Mouse (Mus musculus) heart, postnatal 14 days (tissue): ENCODE measurements around the gene Slc25a3. TPM values are rescaled to one million over a fixed set of nuclear protein-coding genes. Genes with fewer than 3 reads are reported as not detected.

Experiments used
- DNase-seq, 2 experiments: peaks; one replicate each; pipeline ENCODE4 v3.0.0; 2021 to 2022
- intact Hi-C: fragments of 180-260 bp; cut with DNase I; formaldehyde crosslinking; loops from one replicate; pipeline ENCODE4 v1.15.1; 2025
- total RNA-seq, 2 experiments: library from RNA; stranded (reverse); gene quantifications; 2 replicates each; pipeline ENCODE4 v1.2.3; 2021

The Slc25a3 gene
- total RNA-seq, 2 experiments from 2014 or later: 2,379 to 2,461 TPM

GRCm38 (mm10) chr10:91102799-91103590 lies 20.9 kb downstream of the Slc25a3 start:
- no peak for DNase-seq

GRCm38 (mm10) chr10:91101936-91102335 lies 21.9 kb downstream of the Slc25a3 start:
- intact Hi-C loops: no loop called here
- no peak for DNase-seq

More at GRCm38 (mm10) chr10:91102799-91103590, 20.9 kb downstream of the Slc25a3 start:
- intact Hi-C loops: no loop called here

- intact Hi-C loops: no loop called here
Measured at GRCm38 (mm10) chr10:91100101-91100500, 23.8 kb downstream of the Slc25a3 start.

GRCm38 (mm10) chr10:91098056-91098455 lies 25.8 kb downstream of the Slc25a3 start:
- DNase-seq: no peak
- intact Hi-C loops: no loop called here

More at GRCm38 (mm10) chr10:91100101-91100500, 23.8 kb downstream of the Slc25a3 start:
- no peak for DNase-seq

GRCm38 (mm10) chr10:91094251-91095104 lies 29.4 kb downstream of the Slc25a3 start:
- no peak for DNase-seq
- intact Hi-C loops: no loop called here

GRCm38 (mm10) chr10:91092812-91093211 lies 31.0 kb downstream of the Slc25a3 start:
- intact Hi-C loops: no loop called here
- DNase-seq: no peak

- no peak for DNase-seq
- intact Hi-C loops: loop anchor here (5.0 kb wide), 3 partner anchors 39 to 159 kb away; partner anchors contain the start of gene Slc25a3
Measured at GRCm38 (mm10) chr10:91083393-91083927, 40.4 kb downstream of the Slc25a3 start.

GRCm38 (mm10) chr10:91082550-91083392 lies 41.1 kb downstream of the Slc25a3 start, which contains the start of the genes Apaf1 and Ikbip:
Gene Apaf1, minus strand, starts transcription at chr10:91082770.
Gene Ikbip, plus strand, starts transcription at chr10:91082940.
- peak; percentile 100 for DNase-seq
- intact Hi-C loops: loop anchor here (5.0 kb wide), 3 partner anchors 40 to 160 kb away; partner anchors contain the start of gene Slc25a3

GRCm38 (mm10) chr10:91081959-91082507 lies 41.8 kb downstream of the Slc25a3 start:
- no peak for DNase-seq
- intact Hi-C loops: loop anchor here (5.0 kb wide), 3 partner anchors 40 to 160 kb away; partner anchors contain the start of gene Slc25a3

GRCm38 (mm10) chr10:91080540-91080939 lies 43.3 kb downstream of the Slc25a3 start:
- intact Hi-C loops: loop anchor here (5.0 kb wide), 3 partner anchors 42 to 162 kb away; partner anchors contain the start of gene Slc25a3
- no peak for DNase-seq

GRCm38 (mm10) chr10:91076667-91077066 lies 47.2 kb downstream of the Slc25a3 start:
- intact Hi-C loops: no loop called here
- DNase-seq: no peak

- peak; percentile 15 to 43 for DNase-seq
- intact Hi-C loops: no loop called here
Measured at GRCm38 (mm10) chr10:91073345-91073744, 50.5 kb downstream of the Slc25a3 start.

GRCm38 (mm10) chr10:91071768-91072167 lies 52.1 kb downstream of the Slc25a3 start:
- intact Hi-C loops: loop anchor here (2.0 kb wide), 1 partner anchor 69 kb away; no protein-coding TSS in a partner anchor
- DNase-seq: no peak

Other genes with a start within 250 kb of the Slc25a3 start
- 10 to 100 TPM; 11.7 to 12.1 TPM for gene Apaf1, start 41.3 kb downstream of the Slc25a3 start, total RNA-seq
- 10 to 100 TPM; 18.2 to 18.7 TPM for gene Ikbip, start 41.1 kb downstream of the Slc25a3 start, total RNA-seq
- 10 to 100 TPM; 54.4 to 60.4 TPM for gene Tmpo, start 57.3 kb upstream of the Slc25a3 start, total RNA-seq